Mouse (Mus musculus) monocyte, adult 5-6 weeks (primary cell): ENCODE measurements around the gene Il17re. TPM values are rescaled to one million over a fixed set of nuclear protein-coding genes. Genes with fewer than 3 reads are reported as not detected.

Experiments
- ATAC-seq: fragments of 153-309, 156-312 bp; replicated peaks from 2 replicates; pipeline ENCODE4 v1.8.0; 2017; ENCODE audit warnings: mild to moderate bottlenecking; ENCODE audit not compliant: low TSS enrichment, insufficient number of reproducible peaks, severe bottlenecking, poor library complexity, low FRiP score
- total RNA-seq: library from RNA; stranded (forward); fragments of 200-1000, 200-491, 200-594 nt; gene quantifications from 3 replicates; pipeline ENCODE4 v1.2.3, GENCODE M21; 2017

Il17re gene
- total RNA-seq, 1 experiment from 2014 or later = not detected

DNA sequence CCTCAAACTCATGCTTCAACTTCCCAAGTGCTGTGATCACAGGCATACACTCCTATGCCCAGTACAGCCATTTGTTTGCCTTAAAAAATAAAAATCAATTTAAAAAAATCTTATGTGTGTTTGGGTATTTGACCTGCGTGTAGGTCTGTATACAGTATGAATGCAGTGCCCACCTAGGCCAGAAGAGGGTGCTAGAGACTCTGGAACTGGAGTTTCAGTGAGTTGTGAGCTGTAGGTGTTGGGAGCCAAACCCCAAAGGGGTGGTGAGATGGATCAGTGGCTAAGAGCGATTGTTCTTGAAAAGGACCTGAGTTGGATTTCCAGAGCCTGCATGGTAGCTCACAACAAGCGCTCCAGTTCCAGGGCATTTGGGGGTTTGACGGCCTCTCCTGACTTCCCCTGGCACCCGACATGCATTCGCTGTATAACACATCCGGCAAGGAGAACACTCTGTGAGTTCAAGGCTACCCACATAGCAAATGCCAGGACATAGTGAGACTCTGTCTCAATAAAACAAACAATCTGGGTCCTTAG, 17.1 kb upstream of the Il17re start:
- peak; percentile 77 for ATAC-seq

DNA sequence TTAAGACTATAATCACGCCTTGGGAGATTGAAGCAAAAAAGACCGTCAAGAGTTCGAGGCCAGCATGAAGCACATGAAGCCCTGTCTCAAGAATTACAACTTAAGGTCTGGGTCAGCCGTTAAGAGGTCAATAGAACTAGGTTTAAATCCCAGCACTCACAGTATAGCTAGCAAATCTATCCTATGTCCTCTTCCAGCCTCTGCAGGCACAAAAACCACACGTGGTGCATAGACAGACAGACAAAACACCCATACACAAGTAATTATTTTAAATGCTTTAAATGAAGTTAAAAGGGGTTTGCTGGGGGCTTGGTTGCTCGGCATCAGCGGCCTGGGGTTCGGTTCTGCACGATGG, 16.2 kb upstream of the Il17re start:
- no peak for ATAC-seq

DNA sequence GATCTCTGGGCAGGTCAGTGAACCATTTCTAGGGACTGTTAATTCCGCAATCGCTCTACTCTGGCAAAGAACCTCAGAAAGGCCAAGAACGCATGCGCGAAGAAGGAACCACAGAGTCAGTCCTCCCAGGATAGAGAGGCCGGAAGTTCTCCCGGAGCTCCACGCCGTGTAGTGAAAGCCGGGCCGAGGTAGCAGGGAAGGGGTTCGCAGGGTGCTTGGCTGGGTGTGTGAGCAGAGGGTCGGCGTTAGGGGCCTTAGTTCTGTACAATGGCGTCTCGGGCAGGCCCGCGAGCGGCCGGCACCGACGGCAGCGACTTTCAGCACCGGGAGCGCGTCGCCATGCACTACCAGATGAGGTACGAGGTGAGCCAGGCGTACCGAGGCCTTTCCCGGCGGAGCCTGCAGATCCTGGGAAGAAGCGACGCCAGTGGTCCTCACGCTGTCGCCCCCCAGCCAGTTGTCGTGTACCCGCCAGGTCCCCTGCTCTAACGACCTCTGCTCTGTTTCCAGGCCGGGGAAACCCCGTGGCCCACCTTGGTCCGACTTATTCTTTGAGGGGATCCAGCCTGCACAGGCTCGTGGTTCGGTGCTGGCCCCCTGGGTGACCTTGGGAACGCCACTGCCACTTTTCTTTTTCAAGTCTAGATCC, 15.7 kb upstream of the Il17re start, which contains the start of gene Jagn1:
Jagn1 (plus strand) TSS at position 128 of the 649 bp plus-strand sequence.
- peak; percentile 90 for ATAC-seq

- ATAC-seq = 0 out of 2 replicates have a peak, but pooled peaks have one; percentile 14
Measured at GRCm38 (mm10) chr6:113443091-113443490, 15.2 kb upstream of the Il17re start.

GRCm38 (mm10) chr6:113444207-113444965, 13.9 kb upstream of the Il17re start:
- ATAC-seq = no peak

- no peak for ATAC-seq
Measured at GRCm38 (mm10) chr6:113447639-113448038, 10.6 kb upstream of the Il17re start.

DNA sequence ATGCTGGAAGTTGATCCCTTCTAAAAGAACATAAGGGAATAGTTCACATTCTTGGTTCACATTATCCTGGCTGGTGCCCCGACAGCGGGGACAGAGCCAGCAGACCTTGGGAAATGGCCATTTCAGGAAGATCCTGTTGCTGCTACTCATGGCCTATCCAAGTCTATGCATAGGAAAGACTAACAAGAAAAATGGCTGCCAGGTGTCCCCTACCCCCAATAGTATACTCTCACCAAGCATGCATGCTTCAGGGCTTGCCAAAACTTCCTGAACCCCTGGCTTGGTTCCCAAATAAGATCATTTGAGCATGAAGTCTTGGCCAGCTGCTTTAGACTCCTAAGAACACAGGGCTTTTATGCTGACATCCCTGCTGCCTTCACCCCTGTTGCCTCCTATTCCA, 6.4 kb upstream of the Il17re start:
- no peak for ATAC-seq

DNA sequence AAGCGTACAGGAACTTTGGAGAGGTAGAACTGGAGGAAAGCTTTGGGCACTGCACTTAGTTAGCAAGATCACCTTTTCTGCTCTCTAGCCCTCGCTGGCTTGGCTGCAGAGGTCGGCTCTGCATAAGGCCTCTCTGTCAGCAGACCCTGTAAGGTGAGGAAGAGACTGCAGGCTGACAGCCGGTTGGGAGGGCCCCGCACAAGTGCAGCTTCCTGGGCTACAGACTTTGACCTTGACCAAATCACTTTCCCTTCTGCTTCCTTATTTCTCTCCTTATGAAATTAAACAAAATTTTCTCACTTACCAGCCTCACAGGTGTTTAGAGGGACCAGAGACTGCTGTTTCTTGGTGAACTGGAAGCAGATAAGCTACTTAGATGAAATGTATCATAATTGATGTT, 3.3 kb upstream of the Il17re start:
- no peak for ATAC-seq

- ATAC-seq = no peak
Measured at GRCm38 (mm10) chr6:113458635-113459034, 351 bp downstream of the Il17re start.

DNA sequence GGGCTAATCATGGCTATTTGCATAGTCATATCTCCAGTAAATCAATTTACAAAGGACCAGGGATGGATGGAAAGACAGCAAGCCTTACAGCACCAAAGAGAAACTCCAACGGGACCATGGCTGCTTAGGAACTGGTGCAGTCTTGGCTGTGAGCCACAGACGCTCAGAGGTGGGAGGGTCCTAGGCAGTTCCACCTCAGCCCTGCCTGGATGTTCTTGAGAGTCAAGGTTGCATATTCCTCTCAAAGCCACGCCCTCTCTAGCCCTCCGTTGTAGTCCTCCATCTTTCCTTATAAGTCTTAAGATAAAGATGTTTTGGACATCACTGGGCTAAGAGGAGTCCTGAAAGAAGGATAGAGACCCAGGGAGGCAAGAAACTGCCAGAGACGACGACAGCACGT, 5.8 kb downstream of the Il17re start:
- no peak for ATAC-seq

DNA sequence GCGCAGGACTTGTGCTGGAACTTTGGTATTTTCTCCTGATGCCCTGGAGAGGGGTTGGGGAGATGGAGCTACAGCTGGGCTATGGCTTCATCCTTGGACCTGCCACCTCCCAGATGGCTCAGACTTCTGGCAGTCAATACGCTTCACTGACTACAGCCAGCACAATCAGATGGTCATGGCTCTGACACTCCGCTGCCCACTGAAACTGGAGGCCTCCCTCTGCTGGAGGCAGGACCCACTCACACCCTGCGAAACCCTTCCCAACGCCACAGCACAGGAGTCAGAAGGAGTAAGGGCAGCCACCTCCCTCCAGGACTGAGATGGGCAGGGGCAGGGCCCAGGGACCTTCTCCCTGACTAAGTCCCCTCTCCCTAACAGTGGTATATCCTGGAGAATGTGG, 7.3 kb downstream of the Il17re start:
- no peak for ATAC-seq

DNA sequence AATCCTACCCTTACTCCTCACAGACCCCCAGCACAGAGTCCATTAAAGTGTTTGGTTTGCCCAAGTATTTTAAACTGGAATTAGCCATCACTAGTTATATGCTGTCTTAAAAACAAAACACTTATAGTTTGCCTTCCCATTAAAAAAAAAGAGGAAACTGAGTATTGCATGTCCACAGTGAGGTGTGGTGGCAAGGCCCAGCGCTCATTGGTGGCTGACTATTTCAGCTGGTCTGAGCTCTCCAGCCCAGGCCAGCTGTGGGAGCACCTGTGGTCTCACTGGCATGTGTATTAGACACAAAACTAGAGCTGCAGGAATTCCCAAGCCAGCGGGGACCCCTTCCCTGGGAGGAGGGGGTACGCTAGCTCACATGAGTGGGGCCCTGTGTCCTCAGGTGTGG, 10.2 kb downstream of the Il17re start:
- ATAC-seq = no peak

GRCm38 (mm10) chr6:113469021-113469420, 10.7 kb downstream of the Il17re start:
- ATAC-seq = peak; percentile 73

GRCm38 (mm10) chr6:113469432-113469831, 11.1 kb downstream of the Il17re start:
- peak; percentile 56 for ATAC-seq

GRCm38 (mm10) chr6:113471297-113471936, 13.1 kb downstream of the Il17re start, which contains the start of gene Il17rc:
TSS of gene Il17rc (plus strand) at chr6:113471427.
- ATAC-seq = no peak

DNA sequence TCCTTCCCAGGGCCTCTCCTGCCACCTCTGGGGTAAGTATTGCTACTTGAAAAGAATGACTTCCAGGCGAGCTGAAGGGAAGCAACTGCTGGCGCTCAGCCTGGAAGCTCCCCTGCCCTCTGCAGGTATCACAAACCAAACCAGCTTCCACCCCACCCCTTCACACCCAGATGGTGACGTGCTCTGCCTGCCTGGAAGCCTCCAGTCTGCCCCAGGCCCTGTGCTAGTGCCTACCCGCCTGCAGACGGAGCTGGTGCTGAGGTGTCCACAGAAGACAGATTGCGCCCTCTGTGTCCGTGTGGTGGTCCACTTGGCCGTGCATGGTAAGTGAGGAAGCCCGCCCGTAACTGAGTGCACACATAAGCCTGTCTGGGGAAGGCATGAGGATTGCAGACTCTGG, 13.8 kb downstream of the Il17re start:
- no peak for ATAC-seq

GRCm38 (mm10) chr6:113473246-113473645, 15.0 kb downstream of the Il17re start:
- no peak for ATAC-seq

GRCm38 (mm10) chr6:113473715-113474114, 15.4 kb downstream of the Il17re start:
- ATAC-seq = no peak

DNA sequence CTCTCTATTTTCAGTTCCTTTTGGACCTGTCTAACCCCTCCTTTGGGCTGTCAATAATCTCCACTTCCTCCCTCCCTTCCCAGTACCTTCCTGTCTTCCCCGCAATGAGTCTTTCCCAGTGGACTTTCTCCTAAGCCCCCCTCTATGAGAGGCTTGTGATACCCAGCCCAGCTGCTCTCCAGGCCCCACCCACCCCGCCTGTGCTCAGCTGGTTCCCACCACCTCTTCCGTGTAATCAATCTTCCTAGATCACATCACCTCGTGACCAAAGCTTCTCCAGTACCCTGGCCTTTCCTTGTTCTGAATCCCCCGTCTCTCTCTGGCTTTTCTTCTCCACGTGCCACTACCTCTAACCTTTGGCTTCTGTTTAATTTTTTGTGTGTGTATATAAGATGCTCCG, 19.1 kb downstream of the Il17re start:
- ATAC-seq = no peak
